Mouse (Mus musculus) small intestine, adult 2 months (tissue): ENCODE results near the gene Acp4.

Source experiments
- CTCF ChIP-seq: fragments of 200-500 bp; IDR thresholded peaks from 2 replicates; pipeline ENCODE4 v1.5.1; 2012; ENCODE audit warnings: low read depth, mild to moderate bottlenecking, control low read depth, inconsistent platforms, low read length, moderate library complexity, mixed read lengths; ENCODE audit not compliant: insufficient replicate concordance, insufficient read length; ENCODE audit errors: extremely low read depth
- POLR2A ChIP-seq: fragments of 200-500 bp; IDR thresholded peaks from 2 replicates; pipeline ENCODE4 v1.6.1; 2012; ENCODE audit warnings: low read depth, mild to moderate bottlenecking, control low read depth, inconsistent platforms, low read length, moderate library complexity

- TF ChIP-seq POLR2A (no peak), CTCF (no peak)
These were observed 3.2 kb upstream of the Acp4 start for GRCm38 (mm10) chr7:44260410-44260809.
